Mouse (Mus musculus) MEL (cell line): ENCODE results near the gene Slc25a21. TPM values are rescaled to one million over a fixed set of nuclear protein-coding genes. Genes with fewer than 3 reads are reported as not detected.

Experiments
- DNase-seq: peaks from one replicate; pipeline ENCODE4 v3.0.0; 2011; ENCODE audit warnings: low read depth, low spot score
- H3K27ac ChIP-seq: 2 replicates; pipeline ENCODE4 v1.5.1; 2012; ENCODE audit warnings: low read depth, mild to moderate bottlenecking, control low read depth, low read length, moderate library complexity; ENCODE audit not compliant: control insufficient read depth
- H3K27me3 ChIP-seq, 2 experiments: fragments of 150-350 bp in 1 of 2; sonication (generic) in 1 of 2; 2 replicates each; pipeline ENCODE4 v1.6.1; 2012; ENCODE audit warnings: low read length in 2 of 2, mild to moderate bottlenecking in 2 of 2, improper control_type of control experiment in 1 of 2, moderate library complexity in 1 of 2; ENCODE audit not compliant: insufficient read depth in 2 of 2, control insufficient read depth in 1 of 2
- H3K36me3 ChIP-seq, 2 experiments: 2 replicates each; pipeline ENCODE4 v1.6.1; 2012 to 2014; ENCODE audit warnings: low read length in 2 of 2, improper control_type of control experiment in 1 of 2, inconsistent platforms in 1 of 2, mild to moderate bottlenecking in 1 of 2; ENCODE audit not compliant: insufficient read depth in 2 of 2, control insufficient read depth in 1 of 2
- H3K4me1 ChIP-seq, 2 experiments: fragments of 150-350 bp in 1 of 2; sonication (generic) in 1 of 2; 2 replicates each; pipeline ENCODE4 v1.6.1; 2012; ENCODE audit warnings: low read length in 2 of 2, improper control_type of control experiment in 1 of 2, mild to moderate bottlenecking in 1 of 2; ENCODE audit not compliant: insufficient read depth in 2 of 2, control insufficient read depth in 1 of 2
- H3K4me3 ChIP-seq, 2 experiments: fragments of 150-350 bp in 1 of 2; sonication (generic) in 1 of 2; 2 replicates each; pipeline ENCODE4 v1.5.1; 2012; ENCODE audit warnings: low read depth in 2 of 2, low read length in 2 of 2, mild to moderate bottlenecking in 2 of 2, moderate library complexity in 2 of 2, control low read depth in 1 of 2, improper control_type of control experiment in 1 of 2; ENCODE audit not compliant: control insufficient read depth in 1 of 2, insufficient read depth in 1 of 2
- H3K79me2 ChIP-seq: 2 replicates; pipeline ENCODE4 v1.6.1; 2012; ENCODE audit warnings: mild to moderate bottlenecking, low read length, moderate library complexity; ENCODE audit not compliant: control insufficient read depth, poor library complexity, insufficient read depth
- H3K9ac ChIP-seq: 2 replicates; pipeline ENCODE4 v1.6.1; 2012; ENCODE audit warnings: low read depth, mild to moderate bottlenecking, control low read depth, low read length, moderate library complexity; ENCODE audit not compliant: control insufficient read depth, poor library complexity, severe bottlenecking
- H3K9me3 ChIP-seq: fragments of 150-350 bp; sonication (generic); replicated peaks from 2 replicates; pipeline ENCODE4 v1.6.1; 2012; ENCODE audit warnings: mild to moderate bottlenecking, low read length, improper control_type of control experiment, moderate library complexity; ENCODE audit not compliant: insufficient read depth
- BHLHE40 ChIP-seq: IDR thresholded peaks from 2 replicates; pipeline ENCODE4 v1.6.1; 2012; ENCODE audit warnings: low read depth, mild to moderate bottlenecking, inconsistent platforms, low read length, improper control_type of control experiment, borderline replicate concordance
- CHD1 ChIP-seq: IDR thresholded peaks from 2 replicates; pipeline ENCODE4 v1.6.1; 2012; ENCODE audit warnings: low read depth, mild to moderate bottlenecking, inconsistent platforms, low read length, improper control_type of control experiment
- CHD2 ChIP-seq: IDR thresholded peaks from 2 replicates; pipeline ENCODE4 v1.6.1; 2011; ENCODE audit warnings: low read length, improper control_type of control experiment
- CTCF ChIP-seq, 3 experiments: IDR thresholded peaks in 2 of 3; conservative IDR thresholded peaks in 1 of 3; 2 replicates each; pipeline ENCODE4 v1.5.1; 2011 to 2012; ENCODE audit warnings: low read length in 3 of 3, low read depth in 2 of 3, mild to moderate bottlenecking in 2 of 3, improper control_type of control experiment in 1 of 3, inconsistent platforms in 1 of 3, mixed read lengths in 1 of 3, moderate library complexity in 1 of 3; ENCODE audit not compliant: control insufficient read depth in 1 of 3, insufficient read depth in 1 of 3, poor library complexity in 1 of 3, severe bottlenecking in 1 of 3
- E2F4 ChIP-seq: IDR thresholded peaks from 2 replicates; pipeline ENCODE4 v1.6.1; 2011; ENCODE audit warnings: low read depth, low read length, improper control_type of control experiment, borderline replicate concordance
- ELF1 ChIP-seq: IDR thresholded peaks from 2 replicates; pipeline ENCODE4 v1.6.1; 2014; ENCODE audit warnings: low read depth, mild to moderate bottlenecking, inconsistent platforms, low read length, improper control_type of control experiment, moderate library complexity
- EP300 ChIP-seq, 2 experiments: IDR thresholded peaks; 2 replicates each; pipeline ENCODE4 v1.6.1; 2011; ENCODE audit warnings: improper control_type of control experiment in 2 of 2, low read length in 2 of 2, low read depth in 1 of 2, mild to moderate bottlenecking in 1 of 2
- ETS1 ChIP-seq: IDR thresholded peaks from 2 replicates; pipeline ENCODE4 v1.6.1; 2012; ENCODE audit warnings: low read depth, mild to moderate bottlenecking, inconsistent platforms, low read length, improper control_type of control experiment, moderate library complexity
- GABPA ChIP-seq: IDR thresholded peaks from 2 replicates; pipeline ENCODE4 v1.6.1; 2012; ENCODE audit warnings: low read depth, mild to moderate bottlenecking, inconsistent platforms, low read length, improper control_type of control experiment, moderate library complexity
- GATA1 ChIP-seq: IDR thresholded peaks from 2 replicates; pipeline ENCODE4 v1.6.1; 2011; ENCODE audit warnings: low read depth, low read length, improper control_type of control experiment
- HCFC1 ChIP-seq: IDR thresholded peaks from 2 replicates; pipeline ENCODE4 v1.6.1; 2012; ENCODE audit warnings: low read depth, mild to moderate bottlenecking, inconsistent platforms, low read length, improper control_type of control experiment, moderate library complexity
- JUND ChIP-seq: IDR thresholded peaks from 2 replicates; pipeline ENCODE4 v1.6.1; 2011; ENCODE audit warnings: low read depth, mild to moderate bottlenecking, improper control_type of control experiment, low read length
- KAT2A ChIP-seq: conservative IDR thresholded peaks from 2 replicates; pipeline ENCODE4 v1.6.1; 2012; ENCODE audit warnings: low read depth, low read length, improper control_type of control experiment, inconsistent platforms
- MAFK ChIP-seq: IDR thresholded peaks from 2 replicates; pipeline ENCODE4 v1.6.1; 2011; ENCODE audit warnings: low read depth, mild to moderate bottlenecking, low read length, improper control_type of control experiment, borderline replicate concordance
- MAX ChIP-seq: IDR thresholded peaks from 2 replicates; pipeline ENCODE4 v1.6.1; 2011; ENCODE audit warnings: low read length, improper control_type of control experiment
- MAZ ChIP-seq: IDR thresholded peaks from 2 replicates; pipeline ENCODE4 v1.6.1; 2012; ENCODE audit warnings: low read depth, mild to moderate bottlenecking, inconsistent platforms, low read length, improper control_type of control experiment
- MEF2A ChIP-seq: IDR thresholded peaks from 2 replicates; pipeline ENCODE4 v1.6.1; 2014; ENCODE audit warnings: low read depth, mild to moderate bottlenecking, inconsistent platforms, low read length, improper control_type of control experiment; ENCODE audit not compliant: poor library complexity, insufficient replicate concordance, severe bottlenecking; ENCODE audit errors: extremely low read depth
- MXI1 ChIP-seq: IDR thresholded peaks from 2 replicates; pipeline ENCODE4 v1.6.1; 2011; ENCODE audit warnings: mild to moderate bottlenecking, low read depth, low read length, improper control_type of control experiment
- MYB ChIP-seq: IDR thresholded peaks from 2 replicates; pipeline ENCODE4 v1.6.1; 2011; ENCODE audit warnings: mild to moderate bottlenecking, low read depth, low read length, improper control_type of control experiment
- MYC ChIP-seq: IDR thresholded peaks from 2 replicates; pipeline ENCODE4 v1.6.1; 2011; ENCODE audit warnings: low read depth, mild to moderate bottlenecking, low read length, improper control_type of control experiment, moderate library complexity
- NELFE ChIP-seq: IDR thresholded peaks from 2 replicates; pipeline ENCODE4 v1.6.1; 2011; ENCODE audit warnings: low read depth, low read length, improper control_type of control experiment
- NRF1 ChIP-seq: IDR thresholded peaks from 2 replicates; pipeline ENCODE4 v1.6.1; 2014; ENCODE audit warnings: low read depth, mild to moderate bottlenecking, inconsistent platforms, low read length, improper control_type of control experiment, moderate library complexity; ENCODE audit not compliant: poor library complexity, insufficient read depth, severe bottlenecking
- POLR2A ChIP-seq, 2 experiments: IDR thresholded peaks; 2 replicates each; pipeline ENCODE4 v1.6.1; 2011 to 2012; ENCODE audit warnings: low read length in 2 of 2, mild to moderate bottlenecking in 2 of 2, control low read depth in 1 of 2, improper control_type of control experiment in 1 of 2, low read depth in 1 of 2, moderate library complexity in 1 of 2; ENCODE audit not compliant: control insufficient read depth in 1 of 2, insufficient read depth in 1 of 2, poor library complexity in 1 of 2
- POLR2AphosphoS2 ChIP-seq: IDR thresholded peaks from 2 replicates; pipeline ENCODE4 v1.6.1; 2011; ENCODE audit warnings: low read length, improper control_type of control experiment
- POLR2AphosphoS5 ChIP-seq: IDR thresholded peaks from 2 replicates; pipeline ENCODE4 v1.6.1; 2012; ENCODE audit warnings: low read depth, borderline replicate concordance, mild to moderate bottlenecking, inconsistent platforms, low read length, moderate library complexity, mixed read lengths
- RAD21 ChIP-seq: IDR thresholded peaks from 2 replicates; pipeline ENCODE4 v1.6.1; 2011; ENCODE audit warnings: mild to moderate bottlenecking, low read depth, low read length, improper control_type of control experiment
- RCOR1 ChIP-seq: IDR thresholded peaks from 2 replicates; pipeline ENCODE4 v1.6.1; 2012; ENCODE audit warnings: low read depth, mild to moderate bottlenecking, inconsistent platforms, low read length, improper control_type of control experiment
- SIN3A ChIP-seq: IDR thresholded peaks from 2 replicates; pipeline ENCODE4 v1.6.1; 2012; ENCODE audit warnings: low read length, improper control_type of control experiment, inconsistent platforms
- SMC3 ChIP-seq: IDR thresholded peaks from 2 replicates; pipeline ENCODE4 v1.6.1; 2011; ENCODE audit warnings: low read depth, low read length, improper control_type of control experiment
- TAL1 ChIP-seq: IDR thresholded peaks from 2 replicates; pipeline ENCODE4 v1.6.1; 2012; ENCODE audit warnings: mild to moderate bottlenecking, inconsistent platforms, low read length, moderate library complexity, mixed read lengths
- TBP ChIP-seq: IDR thresholded peaks from 2 replicates; pipeline ENCODE4 v1.8.0; 2011; ENCODE audit warnings: low read depth, low read length, improper control_type of control experiment
- UBTF ChIP-seq: IDR thresholded peaks from 2 replicates; pipeline ENCODE4 v1.6.1; 2012; ENCODE audit warnings: low read depth, mild to moderate bottlenecking, inconsistent platforms, low read length, improper control_type of control experiment, moderate library complexity, borderline replicate concordance; ENCODE audit not compliant: insufficient read depth
- USF1 ChIP-seq: IDR thresholded peaks from 2 replicates; pipeline ENCODE4 v1.6.1; 2014; ENCODE audit warnings: low read depth, mild to moderate bottlenecking, inconsistent platforms, low read length, improper control_type of control experiment, moderate library complexity
- USF2 ChIP-seq, 2 experiments: IDR thresholded peaks; 2 replicates each; pipeline ENCODE4 v1.6.1; 2011 to 2012; ENCODE audit warnings: improper control_type of control experiment in 2 of 2, low read length in 2 of 2, borderline replicate concordance in 1 of 2, inconsistent platforms in 1 of 2, low read depth in 1 of 2, mild to moderate bottlenecking in 1 of 2; ENCODE audit not compliant: insufficient read depth in 1 of 2
- ZC3H11A ChIP-seq: IDR thresholded peaks from 2 replicates; pipeline ENCODE4 v1.6.1; 2012; ENCODE audit warnings: low read depth, mild to moderate bottlenecking, inconsistent platforms, low read length, improper control_type of control experiment
- ZKSCAN1 ChIP-seq: IDR thresholded peaks from 2 replicates; pipeline ENCODE4 v1.6.1; 2012; ENCODE audit warnings: low read depth, mild to moderate bottlenecking, inconsistent platforms, low read length, improper control_type of control experiment, moderate library complexity
- ZMIZ1 ChIP-seq: IDR thresholded peaks from 2 replicates; pipeline ENCODE4 v1.6.1; 2012; ENCODE audit warnings: low read depth, mild to moderate bottlenecking, inconsistent platforms, low read length, improper control_type of control experiment, moderate library complexity
- ZNF384 ChIP-seq: IDR thresholded peaks from 2 replicates; pipeline ENCODE4 v1.6.1; 2012; ENCODE audit warnings: low read depth, mild to moderate bottlenecking, inconsistent platforms, low read length, improper control_type of control experiment
- polyA plus RNA-seq, 2 experiments: library from polyadenylated mRNA; stranded (reverse) in 1 of 2; unstranded in 1 of 2; fragments of >175 nt in 1 of 2; fragments of >200 nt in 1 of 2; gene quantifications; 2 replicates each; pipeline versions ENCODE4 v1.2.1 to v1.2.4; 2012; ENCODE audit warnings: low replicate concordance in 2 of 2, low read depth in 1 of 2; ENCODE audit not compliant: insufficient read length in 2 of 2, insufficient read depth in 1 of 2, missing spikeins in 1 of 2
- total RNA-seq: library from RNA; depleted of rRNA; stranded (reverse); fragments of 300-350 nt; gene quantifications from 2 replicates; pipeline ENCODE4 v1.2.3, GENCODE M21; 2012

Gene Slc25a21
- total and polyA plus RNA-seq, 3 experiments = 14.7 to 18.3 TPM; not detected in 1

DNA sequence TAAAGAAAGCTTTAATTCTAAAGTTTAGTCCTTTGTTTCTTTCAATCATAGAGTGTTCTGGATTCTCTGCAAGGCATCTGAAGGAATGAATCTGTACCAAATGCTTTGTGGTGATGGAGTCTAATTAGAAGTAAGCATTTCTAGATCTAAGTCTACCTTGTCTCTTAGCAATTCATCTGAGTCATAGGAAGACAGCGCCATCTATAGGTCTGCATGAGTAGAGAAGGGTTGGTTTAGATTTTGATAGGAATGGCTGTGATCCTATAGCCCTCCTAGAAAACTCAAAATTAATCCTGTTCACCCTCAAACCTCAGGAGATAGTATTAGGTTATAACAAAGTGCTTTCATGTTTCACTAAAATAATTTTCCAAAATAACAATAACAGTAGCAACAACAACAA is 11.8 kb downstream of the Slc25a21 start:
- H3K9me3 ChIP-seq = no peaks in the 10 kb centered on the region
- no peak overlapping the region for H3K4me3 ChIP-seq
- H3K9ac ChIP-seq = no peak overlapping the region
- DNase-seq = peak; percentile 75
- peaks cover 2% of the 10 kb centered on the region; the same call in 1 of the 2 replicates for H3K79me2 ChIP-seq
- H3K27ac ChIP-seq = no peak overlapping the region
- peaks cover 0 to 17% of the 10 kb centered on the region in 2 experiments; a peak in 2 of 4 replicates for H3K36me3 ChIP-seq
- H3K27me3 ChIP-seq = no peaks in the 10 kb centered on the region
- peaks cover 0 to 16% of the 10 kb centered on the region in 2 experiments; a peak in 2 of 4 replicates for H3K4me1 ChIP-seq
- no peak for TF ChIP-seq GATA1
- peak; percentile 81 for TF ChIP-seq RAD21
- no peak for TF ChIP-seq MEF2A
- TF ChIP-seq BHLHE40 = no peak
- no peak for TF ChIP-seq NELFE
- TF ChIP-seq MAX = no peak
- no peak for TF ChIP-seq POLR2AphosphoS5
- no peak for TF ChIP-seq EP300 (IDR thresholded peaks at IDR 0.05; ENCODE audit: low read depth in 1 of 2, low read length in 2 of 2)
- no peak for TF ChIP-seq USF1
- TF ChIP-seq SIN3A = no peak
- peak; percentile 7 to 78 (median 70); a peak in 4 of 6 replicates for TF ChIP-seq CTCF (IDR thresholded peaks at IDR 0.05 in 2 of 3, conservative IDR thresholded peaks at IDR 0.05 in 1 of 3; ENCODE audit: control insufficient read depth in 1 of 3, insufficient read depth in 1 of 3, low read depth in 2 of 3, low read length in 3 of 3, poor library complexity in 1 of 3, severe bottlenecking in 1 of 3)
- TF ChIP-seq POLR2A (IDR thresholded peaks at IDR 0.05; ENCODE audit: control insufficient read depth in 1 of 2, insufficient read depth in 1 of 2, low read depth in 1 of 2, low read length in 2 of 2, poor library complexity in 1 of 2) = no peak
- TF ChIP-seq ZMIZ1 = no peak
- peak; percentile 33; the same call in 1 of the 2 replicates for TF ChIP-seq JUND
- TF ChIP-seq POLR2AphosphoS2 = no peak
- TF ChIP-seq ELF1 = no peak
- no peak for TF ChIP-seq MYB
- no peak for TF ChIP-seq MAZ
- TF ChIP-seq ZNF384 = no peak
- TF ChIP-seq MAFK = no peak
- TF ChIP-seq MYC = no peak
- no peak for TF ChIP-seq MXI1
- TF ChIP-seq TAL1 = no peak
- TF ChIP-seq KAT2A = no peak
- TF ChIP-seq RCOR1 = no peak
- no peak for TF ChIP-seq USF2 (IDR thresholded peaks at IDR 0.05; ENCODE audit: borderline replicate concordance in 1 of 2, insufficient read depth in 1 of 2, low read depth in 1 of 2, low read length in 2 of 2)
- no peak for TF ChIP-seq TBP
- no peak for TF ChIP-seq E2F4
- TF ChIP-seq CHD1 = no peak
- no peak for TF ChIP-seq UBTF
- no peak for TF ChIP-seq ZKSCAN1
- TF ChIP-seq SMC3 = peak; percentile 64
- TF ChIP-seq ETS1 = no peak
- TF ChIP-seq NRF1 = no peak
- peak; percentile 46; the same call in 1 of the 2 replicates for TF ChIP-seq ZC3H11A
- TF ChIP-seq HCFC1 = 0 out of 2 replicates have a peak, but pooled peaks have one; percentile 8
- no peak for TF ChIP-seq CHD2
- TF ChIP-seq GABPA = no peak
